Mouse (Mus musculus) heart, embryonic 10.5 days (tissue): ENCODE results near the gene Fam69b. TPM values are rescaled to one million over a fixed set of nuclear protein-coding genes. Genes with fewer than 3 reads are reported as not detected.
"Not testable (repeated sequence)": the region's sequence is repeated elsewhere in the genome, so short reads cannot be mapped to it uniquely, and the experiment has no call there.

Experiments used
- DNase-seq: peaks from one replicate; pipeline ENCODE4 v3.0.0-alpha.2; 2017; ENCODE audit warnings: low spot score
- H3K27ac ChIP-seq: fragments of 300-500 bp; sonication (generic); 2 replicates; pipeline ENCODE4 v1.5.1; 2016; ENCODE audit warnings: mild to moderate bottlenecking
- H3K27me3 ChIP-seq: fragments of 300-500 bp; sonication (generic); 2 replicates; pipeline ENCODE4 v1.6.1; 2016; ENCODE audit warnings: mild to moderate bottlenecking; ENCODE audit not compliant: poor library complexity, insufficient read depth, severe bottlenecking
- H3K36me3 ChIP-seq: fragments of 300-500 bp; sonication (generic); 2 replicates; pipeline ENCODE4 v1.6.1; 2016; ENCODE audit warnings: mild to moderate bottlenecking, moderate library complexity
- H3K4me1 ChIP-seq: fragments of 300-500 bp; sonication (generic); 2 replicates; pipeline ENCODE4 v1.6.1; 2016; ENCODE audit warnings: mild to moderate bottlenecking
- H3K4me3 ChIP-seq: fragments of 300-500 bp; sonication (generic); 2 replicates; pipeline ENCODE4 v1.5.1; 2016; ENCODE audit warnings: mild to moderate bottlenecking, moderate library complexity
- H3K9me3 ChIP-seq: fragments of 300-500 bp; sonication (generic); 2 replicates; pipeline ENCODE4 v1.6.1; 2016; ENCODE audit warnings: mild to moderate bottlenecking, moderate library complexity
- WGBS: fragments of 180-500 bp; shearing (Covaris S2); methylation state at CpG from one replicate; pipeline ENCODE4 v1.1.7; 2016; 5-methylcytosine and 5-hydroxymethylcytosine counted together
- microRNA counts: library from miRNA; unstranded; fragments of <30 nt; microRNA quantifications from one replicate; lab custom pipeline; 2017
- microRNA-seq: library from miRNA; unstranded; fragments of <30 nt; microRNA quantifications from one replicate; pipeline ENCODE4, GENCODE M21; 2017
- polyA plus RNA-seq: library from polyadenylated mRNA; unstranded; fragments of >200 nt; fragmentation: Nextera tagmentation; extraction: Ambion mirVana; gene quantifications from 2 replicates; pipeline ENCODE4 v1.2.1, GENCODE M21; 2016

Gene Fam69b
- polyA plus RNA-seq, 1 experiment from 2014 or later, result 18.2 TPM

DNA sequence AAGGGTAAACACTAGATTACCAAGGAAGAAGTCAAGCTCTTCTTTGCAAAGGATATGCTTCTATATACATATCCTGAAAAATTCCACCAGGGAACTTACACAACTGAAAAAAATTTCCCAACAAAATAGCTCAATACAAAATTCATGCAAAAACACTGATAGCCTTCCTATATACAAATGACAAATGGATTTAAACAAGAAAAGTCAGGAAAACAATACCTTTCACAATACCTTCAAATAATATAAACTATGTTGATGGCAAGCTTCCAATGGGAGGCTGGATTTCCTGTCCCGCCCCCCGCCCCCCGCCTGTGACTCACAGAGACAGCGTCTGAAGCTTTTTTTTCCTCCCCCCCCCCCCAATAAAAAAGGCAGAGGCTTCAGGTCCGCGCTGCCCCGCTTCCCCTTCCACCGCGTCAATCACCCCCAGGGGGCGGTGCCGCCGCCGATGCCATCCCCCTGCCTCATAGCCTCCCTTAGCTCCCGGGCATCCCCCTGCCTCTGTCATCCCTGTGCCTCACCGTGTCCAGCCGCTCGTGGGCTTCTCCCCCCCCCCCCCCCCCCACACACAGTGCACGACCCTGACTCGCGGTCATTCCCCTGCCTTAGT lies 33.0 kb downstream of the Fam69b start:
- Histone ChIP-seq H3K9me3 (no peaks in the 10 kb centered on the region), H3K4me1 (peaks cover 21% of the 10 kb centered on the region), H3K36me3 (no peaks in the 10 kb centered on the region), H3K27ac (no peak overlapping the region), H3K4me3 (peak overlapping the region; percentile 55), H3K27me3 (peaks cover 8% of the 10 kb centered on the region; the same call in 1 of the 2 replicates)
- peak; percentile 70 for DNase-seq
- 6% methylated on average over 15 of the region's 20 CpGs for WGBS

DNA sequence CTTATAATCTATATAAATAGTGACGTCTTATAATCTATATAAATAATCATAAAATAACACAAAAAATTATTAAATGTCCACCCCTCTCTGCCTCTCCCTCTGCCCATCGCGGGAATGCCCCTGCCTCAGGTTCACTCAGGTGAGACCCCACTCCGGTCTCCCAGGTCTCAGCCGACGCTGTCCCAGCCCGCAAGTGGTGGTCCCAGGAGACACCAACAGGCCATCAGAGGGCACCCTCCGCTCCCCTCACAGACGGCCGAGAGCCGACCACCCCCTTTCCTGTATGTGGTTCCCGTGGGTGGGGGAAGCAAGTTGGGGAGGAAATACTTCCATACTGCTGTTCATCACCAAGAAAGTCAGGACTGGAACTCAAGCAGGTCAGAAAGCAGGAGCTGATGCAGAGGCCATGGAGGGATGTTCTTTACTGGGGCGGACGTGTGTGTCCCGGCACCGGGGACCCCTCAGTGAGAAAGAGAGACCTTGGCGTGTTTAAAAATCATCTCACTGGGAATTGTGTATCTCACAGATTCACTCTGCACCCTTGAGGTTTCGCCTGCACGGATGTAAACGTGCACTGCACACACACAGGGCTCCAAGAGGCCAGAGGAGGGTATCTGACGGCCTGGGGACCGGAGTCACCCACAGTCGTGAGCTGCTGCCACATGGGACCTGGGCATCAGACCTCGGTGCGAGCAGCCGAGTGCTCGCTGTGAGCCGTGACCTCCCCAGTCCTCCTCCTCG lies 33.7 kb downstream of the Fam69b start:
- H3K4me3 ChIP-seq, result peak overlapping the region; percentile 55
- 41% methylated on average over 29 of the region's 29 CpGs for WGBS
- DNase-seq, result peak; percentile 66
- H3K27ac ChIP-seq, result no peak overlapping the region
- H3K27me3 ChIP-seq, result peaks cover 8% of the 10 kb centered on the region; the same call in 1 of the 2 replicates
- no peaks in the 10 kb centered on the region for H3K9me3 ChIP-seq
- H3K4me1 ChIP-seq, result peaks cover 21% of the 10 kb centered on the region
- no peaks in the 10 kb centered on the region for H3K36me3 ChIP-seq

DNA sequence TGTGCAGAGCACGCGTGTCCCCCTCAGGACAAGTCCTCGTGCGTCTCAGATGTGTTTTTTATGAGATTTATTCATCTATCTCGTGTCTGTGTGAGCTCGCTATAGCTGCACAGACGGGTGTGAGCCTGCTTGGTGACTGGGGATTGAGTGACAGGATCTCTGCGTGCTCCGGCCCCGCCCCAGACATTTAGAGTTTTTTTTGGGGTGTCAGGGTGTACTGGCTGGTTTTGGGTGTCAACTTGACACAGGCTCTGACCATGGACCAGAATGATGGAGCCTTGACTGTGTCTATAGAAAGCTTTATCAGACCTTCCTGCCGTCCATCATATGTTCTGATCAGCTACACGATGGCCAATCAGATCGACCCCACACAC lies 34.2 kb downstream of the Fam69b start:
- Histone ChIP-seq H3K27me3 (peaks cover 8% of the 10 kb centered on the region; the same call in 1 of the 2 replicates), H3K27ac (no peak overlapping the region), H3K4me3 (no peak overlapping the region), H3K4me1 (peaks cover 21% of the 10 kb centered on the region), H3K9me3 (no peaks in the 10 kb centered on the region), H3K36me3 (no peaks in the 10 kb centered on the region)
- 77% methylated on average over 13 of the region's 13 CpGs for WGBS
- DNase-seq, result peak; percentile 75

- WGBS, result 42% methylated on average over 10 of the region's 10 CpGs
- H3K36me3 ChIP-seq, result no peaks in the 10 kb centered on the region
- H3K4me1 ChIP-seq, result peaks cover 21% of the 10 kb centered on the region
- H3K9me3 ChIP-seq, result no peaks in the 10 kb centered on the region
- no peak overlapping the region for H3K27ac ChIP-seq
- H3K4me3 ChIP-seq, result no peak overlapping the region
- H3K27me3 ChIP-seq, result peaks cover 8% of the 10 kb centered on the region; the same call in 1 of the 2 replicates
- peak; percentile 70 for DNase-seq
Observed at GRCm38 (mm10) chr2:26663112-26663511, 34.9 kb downstream of the Fam69b start.

DNA sequence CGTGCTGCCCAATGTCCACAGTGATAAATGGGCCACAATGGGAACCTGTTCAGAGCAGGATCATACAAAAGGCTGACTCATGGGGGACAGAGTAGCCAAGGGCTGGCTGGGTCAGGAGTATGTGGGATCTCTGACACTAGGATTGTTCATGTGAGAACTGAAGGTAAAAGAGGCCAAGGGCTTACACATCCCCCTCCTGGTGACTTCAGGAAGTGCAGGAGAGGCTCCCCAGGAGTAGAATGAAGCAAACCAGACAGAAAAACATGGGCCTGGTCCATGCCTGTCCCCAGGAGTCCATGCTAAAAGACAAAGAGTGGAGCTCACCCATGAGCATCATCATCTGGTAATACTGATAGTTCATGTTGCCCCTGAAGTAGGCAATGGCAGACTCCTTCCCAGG lies 35.3 kb downstream of the Fam69b start:
- peaks cover 21% of the 10 kb centered on the region for H3K4me1 ChIP-seq
- WGBS, result 74% methylated on average over 1 of the region's 1 CpGs
- not testable (repeated sequence) for H3K27me3 ChIP-seq, H3K4me3 ChIP-seq, H3K9me3 ChIP-seq, H3K36me3 ChIP-seq, H3K27ac ChIP-seq
- peak; percentile 73 for DNase-seq

DNA sequence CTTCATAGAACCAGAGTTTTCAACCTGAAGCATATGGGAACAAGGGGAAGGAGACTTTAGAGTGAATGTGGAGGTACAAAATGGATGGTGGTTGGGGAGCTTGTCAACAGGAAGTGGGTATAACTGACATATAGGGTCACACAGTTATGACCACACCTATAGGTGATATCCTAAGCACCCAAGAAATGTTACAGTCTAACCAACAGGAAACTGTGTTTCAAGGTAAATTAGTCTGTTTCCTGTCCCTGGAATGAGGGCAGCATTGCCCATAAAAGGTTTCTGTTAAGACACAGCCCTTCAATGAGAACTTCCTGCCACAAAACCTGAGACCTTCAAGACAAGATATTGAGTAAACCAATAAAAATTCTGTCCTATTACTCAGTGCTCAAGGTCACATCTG lies 40.5 kb downstream of the Fam69b start:
- Histone ChIP-seq H3K27ac (no peak overlapping the region), H3K4me1 (no peaks in the 10 kb centered on the region), H3K4me3 (no peak overlapping the region), H3K36me3 (no peaks in the 10 kb centered on the region), H3K27me3 (no peaks in the 10 kb centered on the region), H3K9me3 (no peaks in the 10 kb centered on the region)
- no peak for DNase-seq

DNA sequence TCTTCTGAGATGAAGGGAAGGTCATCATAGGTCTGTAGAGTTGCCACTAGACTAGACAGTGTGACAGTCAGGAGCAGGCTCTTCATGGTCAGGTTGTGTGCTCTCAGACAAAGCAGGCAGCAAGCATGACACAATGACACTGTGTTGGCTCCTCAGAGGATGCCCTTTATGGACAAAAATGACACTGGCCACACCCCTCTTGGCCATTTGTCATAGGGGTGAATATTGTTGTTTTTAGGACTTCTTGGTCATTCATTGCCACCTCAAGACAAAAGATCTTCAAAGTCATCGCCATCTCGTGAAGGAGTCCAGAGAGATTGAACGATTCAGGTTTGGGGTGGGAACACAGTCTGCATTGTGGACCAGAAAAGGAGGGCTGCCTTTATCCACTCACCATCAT lies 42.9 kb downstream of the Fam69b start, which contains the start of gene Lcn4:
Gene Lcn4 (minus strand): TSS at position 101 of the 400 bp plus-strand sequence.
- H3K9me3 ChIP-seq, result no peaks in the 10 kb centered on the region
- H3K4me1 ChIP-seq, result no peaks in the 10 kb centered on the region
- no peak within 1 kb of the TSS for H3K27ac ChIP-seq
- H3K27me3 ChIP-seq, result no peaks in the 10 kb centered on the region
- no peak for DNase-seq
- no peak within 1 kb of the TSS for H3K4me3 ChIP-seq
- no peaks in the 10 kb centered on the region for H3K36me3 ChIP-seq
- WGBS, result 79% methylated on average over 3 of the region's 3 CpGs

MicroRNA genes within 50 kb of the gene (microRNA counts, 519-probe panel; counts per million panel counts)
- 9,889 counts per million, percentile 98 among the panel's probes with 10 or more counts for microRNA mmu-miR-126-3p (lab: Ali Mortazavi, UCI)
- microRNA mmu-miR-126-5p (lab: Ali Mortazavi, UCI), result 5,842 counts per million, percentile 54 among the panel's probes with 10 or more counts

Small RNAs within 50 kb of the gene (microRNA-seq; reads per million reads assigned to microRNA genes)
- 4.3 reads per million, percentile 12 among the genes with 10 or more reads in this experiment for gene Mir126a
- gene Mir126b, result not detected

Other genes with a start within 250 kb of the Fam69b start
- 27.1 and 31.7 TPM in 2 replicates for gene Snapc4, start 247.8 kb upstream of the Fam69b start, polyA plus RNA-seq
- 94.7 and 113 TPM in 2 replicates for gene Entr1, start 239.1 kb upstream of the Fam69b start, polyA plus RNA-seq
- gene Pmpca, start 239.1 kb upstream of the Fam69b start, polyA plus RNA-seq, result 153 and 171 TPM in 2 replicates
- gene Inpp5e, start 219.3 kb upstream of the Fam69b start, polyA plus RNA-seq, result 20.5 and 22.7 TPM in 2 replicates
- 24.7 and 26.4 TPM in 2 replicates for gene Sec16a, start 183.2 kb upstream of the Fam69b start, polyA plus RNA-seq
- gene Notch1, start 111.8 kb upstream of the Fam69b start, polyA plus RNA-seq, result 13.2 and 16.6 TPM in 2 replicates
- 164 and 186 TPM in 2 replicates for gene Egfl7, start 48.4 kb upstream of the Fam69b start, polyA plus RNA-seq
- not detected in 2 replicates for gene Gm20532, start 41.8 kb upstream of the Fam69b start, polyA plus RNA-seq
- gene Agpat2, start 24.0 kb upstream of the Fam69b start, polyA plus RNA-seq, result 20.4 and 28.9 TPM in 2 replicates
- not detected in 2 replicates for gene Lcn4, start 42.8 kb downstream of the Fam69b start, polyA plus RNA-seq
- gene Abo, start 236.5 kb downstream of the Fam69b start, polyA plus RNA-seq, result not detected in 2 replicates